Mouse (Mus musculus) CH12.LX (cell line): ENCODE data around the gene Ctnna3. TPM values are rescaled to one million over a fixed set of nuclear protein-coding genes. Genes with fewer than 3 reads are reported as not detected.

ENCODE experiments used
- DNase-seq: peaks from one replicate; pipeline ENCODE4 v3.0.0-alpha.2; 2013; ENCODE audit errors: extremely low read depth
- H3K27ac ChIP-seq: 2 replicates; pipeline ENCODE4 v1.5.1; 2012; ENCODE audit warnings: low read depth, mild to moderate bottlenecking, control low read depth, moderate library complexity; ENCODE audit not compliant: insufficient read depth
- H3K27me3 ChIP-seq: replicated peaks from 2 replicates; pipeline ENCODE3; 2012; ENCODE audit warnings: inconsistent platforms
- H3K36me3 ChIP-seq, 2 experiments: replicated peaks in 1 of 2; 2 replicates each; pipeline versions ENCODE3 to v1.6.1; 2012; ENCODE audit warnings: inconsistent platforms in 1 of 2, low read length in 1 of 2, mild to moderate bottlenecking in 1 of 2, mixed read lengths in 1 of 2, moderate library complexity in 1 of 2; ENCODE audit not compliant: control insufficient read depth in 1 of 2, insufficient read depth in 1 of 2
- H3K4me1 ChIP-seq, 2 experiments: 2 replicates each; pipeline ENCODE4 v1.6.1; 2012; ENCODE audit warnings: inconsistent platforms in 1 of 2, moderate library complexity in 1 of 2; ENCODE audit not compliant: insufficient read depth in 2 of 2, control insufficient read depth in 1 of 2
- H3K4me2 ChIP-seq: 2 replicates; pipeline ENCODE4 v1.6.1; 2012; ENCODE audit warnings: low read depth, mild to moderate bottlenecking, control low read depth; ENCODE audit not compliant: poor library complexity, insufficient read depth, severe bottlenecking
- H3K4me3 ChIP-seq, 3 experiments: fragments of 150-350 bp in 1 of 3; sonication (generic) in 1 of 3; replicated peaks in 1 of 3; 2 replicates each; pipeline versions ENCODE3 to v1.5.1; 2011 to 2012; ENCODE audit warnings: low read depth in 2 of 3, low read length in 2 of 3, mild to moderate bottlenecking in 2 of 3, moderate library complexity in 2 of 3, control low read depth in 1 of 3, improper control_type of control experiment in 1 of 3, inconsistent platforms in 1 of 3, mixed read lengths in 1 of 3; ENCODE audit not compliant: poor library complexity in 1 of 3
- H3K79me2 ChIP-seq: replicated peaks from 2 replicates; pipeline ENCODE4 v1.6.1; 2012; ENCODE audit warnings: mild to moderate bottlenecking, moderate library complexity; ENCODE audit not compliant: control insufficient read depth, poor library complexity, insufficient read depth, severe bottlenecking; ENCODE audit errors: extremely low read depth
- H3K9ac ChIP-seq: 2 replicates; pipeline ENCODE4 v1.6.1; 2012; ENCODE audit warnings: low read depth, mild to moderate bottlenecking, control low read depth, moderate library complexity; ENCODE audit not compliant: insufficient read depth
- H3K9me3 ChIP-seq: replicated peaks from 2 replicates; pipeline ENCODE3; 2012; ENCODE audit warnings: low read length, inconsistent platforms, mixed read lengths
- CTCF ChIP-seq, 2 experiments: IDR thresholded peaks in 1 of 2; conservative IDR thresholded peaks in 1 of 2; 2 replicates each; pipeline ENCODE4 v1.5.1; 2011 to 2012; ENCODE audit warnings: low read depth in 2 of 2, low read length in 2 of 2, improper control_type of control experiment in 1 of 2, inconsistent platforms in 1 of 2, mild to moderate bottlenecking in 1 of 2, moderate library complexity in 1 of 2
- ELF1 ChIP-seq: IDR thresholded peaks from 2 replicates; pipeline ENCODE4 v1.6.1; 2014; ENCODE audit warnings: low read depth, mild to moderate bottlenecking, inconsistent platforms, low read length, improper control_type of control experiment
- JUN ChIP-seq: IDR thresholded peaks from 2 replicates; pipeline ENCODE4 v1.6.1; 2011; ENCODE audit warnings: low read depth, mild to moderate bottlenecking, low read length, improper control_type of control experiment, moderate library complexity; ENCODE audit not compliant: insufficient read depth
- JUND ChIP-seq: conservative IDR thresholded peaks from 2 replicates; pipeline ENCODE4 v1.6.1; 2011; ENCODE audit warnings: low read depth, low read length, improper control_type of control experiment
- MAFK ChIP-seq: IDR thresholded peaks from 2 replicates; pipeline ENCODE4 v1.6.1; 2011; ENCODE audit warnings: low read length, improper control_type of control experiment; ENCODE audit not compliant: insufficient replicate concordance
- RAD21 ChIP-seq: IDR thresholded peaks from 2 replicates; pipeline ENCODE4 v1.6.1; 2011; ENCODE audit warnings: low read depth, mild to moderate bottlenecking, low read length, improper control_type of control experiment, moderate library complexity
- RCOR1 ChIP-seq: conservative IDR thresholded peaks from 2 replicates; pipeline ENCODE4 v1.6.1; 2012; ENCODE audit warnings: low read depth, mild to moderate bottlenecking, inconsistent platforms, low read length, improper control_type of control experiment
- SMC3 ChIP-seq: IDR thresholded peaks from 2 replicates; pipeline ENCODE4 v1.6.1; 2011; ENCODE audit warnings: low read depth, low read length, improper control_type of control experiment
- USF1 ChIP-seq: IDR thresholded peaks from 2 replicates; pipeline ENCODE4 v1.6.1; 2014; ENCODE audit warnings: low read depth, mild to moderate bottlenecking, inconsistent platforms, low read length, improper control_type of control experiment
- ZC3H11A ChIP-seq: IDR thresholded peaks from 2 replicates; pipeline ENCODE4 v1.6.1; 2012; ENCODE audit warnings: low read depth, mild to moderate bottlenecking, inconsistent platforms, low read length, improper control_type of control experiment
- ZKSCAN1 ChIP-seq: IDR thresholded peaks from 2 replicates; pipeline ENCODE4 v1.6.1; 2012; ENCODE audit warnings: low read depth, inconsistent platforms, low read length, improper control_type of control experiment, borderline replicate concordance
- dilution Hi-C: fragments of 300-500 bp; cut with MboI; formaldehyde crosslinking; loops from 2 replicates; pipeline ENCODE4 v1.14.3; 2020; ENCODE audit warnings: low sequenced_read_pairs; ENCODE audit not compliant: extremely low pct_unique_long_range_greater_than_20kb, extremely low pct_ligation_motif_present
- in situ Hi-C: fragments of 300-500 bp; cut with MboI; formaldehyde crosslinking; loops from 3 replicates; pipeline ENCODE4 v1.14.3; 2019; ENCODE audit warnings: low sequenced_read_pairs, low pct_ligation_motif_present, low pct_unique_long_range_greater_than_20kb, mixed read lengths
- polyA plus RNA-seq: library from polyadenylated mRNA; unstranded; fragments of >175 nt; gene quantifications from 2 replicates; pipeline ENCODE4 v1.2.1, GENCODE M21; 2012; ENCODE audit warnings: low read depth; ENCODE audit not compliant: insufficient read length
- total RNA-seq, 2 experiments: library from RNA; depleted of rRNA; stranded (reverse); fragments of 300-350 nt in 1 of 2; fragments of >200 nt in 1 of 2; gene quantifications; 2 replicates each; pipeline ENCODE4 v1.2.3; 2012 to 2014

Gene Ctnna3
- total and polyA plus RNA-seq, 3 experiments, result 0.09 TPM; not detected in 2

DNA sequence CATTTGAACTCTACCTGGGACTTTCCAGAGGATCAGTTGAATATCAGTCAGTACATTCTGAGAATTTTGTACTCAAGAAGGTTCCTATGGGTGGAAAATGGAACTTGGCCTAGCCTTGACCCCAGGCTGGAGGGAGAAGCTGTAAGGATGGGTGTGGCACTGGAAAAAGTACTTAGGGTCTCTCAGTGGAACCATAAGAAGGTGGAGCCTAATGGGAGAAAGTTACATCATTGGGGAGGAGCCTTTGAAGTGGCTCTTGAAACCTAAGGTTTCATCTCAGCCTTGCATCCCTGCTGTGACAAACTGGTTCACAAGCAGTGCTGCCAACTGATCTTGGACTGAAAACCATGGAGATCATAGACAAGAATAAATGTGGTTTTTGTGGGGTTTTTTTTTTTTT, 1318.8 kb downstream of the Ctnna3 start:
- in situ Hi-C loops, result no loop called here
- Histone ChIP-seq H3K27me3 (no peaks in the 10 kb centered on the region), H3K79me2 (no peaks in the 10 kb centered on the region), H3K4me2 (no peak overlapping the region), H3K36me3 (no peaks in the 10 kb centered on the region), H3K9ac (no peak overlapping the region), H3K4me3 (no peak overlapping the region), H3K27ac (no peak overlapping the region), H3K9me3 (no peaks in the 10 kb centered on the region), H3K4me1 (no peaks in the 10 kb centered on the region)
- dilution Hi-C loops, result no loop called here
- no peak for TF ChIP-seq ELF1
- TF ChIP-seq ZC3H11A, result no peak
- TF ChIP-seq JUN, result no peak
- DNase-seq, result no peak

DNA sequence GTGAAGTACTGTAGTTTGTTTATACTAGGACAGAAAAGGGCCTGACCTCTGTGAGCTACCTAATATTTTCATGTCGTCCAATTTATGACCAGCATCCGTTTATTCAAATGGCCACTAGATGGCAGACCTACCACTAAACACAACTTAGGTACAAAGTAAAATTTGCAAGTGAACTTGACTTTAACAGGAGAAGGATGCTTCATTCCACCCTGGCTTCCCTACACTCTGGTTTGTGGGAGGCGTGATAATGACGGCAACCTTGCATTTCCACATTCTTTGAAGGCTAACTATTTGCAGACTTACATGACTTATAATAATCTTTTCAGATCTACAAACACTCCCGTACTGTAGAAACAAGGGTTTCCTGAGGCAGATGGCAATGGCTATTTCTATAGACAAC, 1320.9 kb downstream of the Ctnna3 start:
- peak; percentile 33 for DNase-seq
- in situ Hi-C loops, result no loop called here

DNA sequence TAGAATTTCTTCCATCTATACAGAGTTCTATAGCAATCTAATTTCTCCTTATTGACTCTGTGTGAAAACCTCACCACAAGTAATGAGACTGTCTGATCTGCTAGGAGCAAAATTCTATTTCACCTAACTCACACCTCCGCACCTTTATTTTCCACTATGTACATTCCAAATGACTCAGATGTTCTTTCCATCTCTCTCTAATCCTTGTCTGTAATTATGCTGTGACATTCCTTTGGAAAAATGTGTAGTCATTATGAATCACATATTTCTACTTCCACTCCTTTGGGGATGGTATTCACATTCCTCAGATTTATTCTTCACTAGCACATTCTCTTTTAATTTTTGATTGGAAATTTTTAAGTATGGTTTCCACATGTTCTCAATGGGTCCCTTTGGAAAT, 1406.4 kb downstream of the Ctnna3 start:
- Histone ChIP-seq H3K9me3 (peaks cover 3% of the 10 kb centered on the region), H3K4me1 (no peaks in the 10 kb centered on the region), H3K4me2 (no peak overlapping the region), H3K9ac (no peak overlapping the region)
- dilution Hi-C loops, result no loop called here
- DNase-seq, result no peak
- no peak for TF ChIP-seq USF1
- TF ChIP-seq SMC3, result no peak
- no peak for TF ChIP-seq MAFK
- no peak for TF ChIP-seq JUND
- TF ChIP-seq, all 38 proteins: peak for 0
- H3K4me3 ChIP-seq, result no peak overlapping the region
- no peaks in the 10 kb centered on the region for H3K36me3 ChIP-seq
- H3K79me2 ChIP-seq, result no peaks in the 10 kb centered on the region
- no peaks in the 10 kb centered on the region for H3K27me3 ChIP-seq
- no peak overlapping the region for H3K27ac ChIP-seq
- in situ Hi-C loops, result no loop called here

More for the DNA sequence above, 1320.9 kb downstream of the Ctnna3 start:
- TF ChIP-seq ZKSCAN1, result no peak
- peak; percentile 47 for TF ChIP-seq SMC3
- no peak for TF ChIP-seq RCOR1
- TF ChIP-seq RAD21, result peak; percentile 49
- TF ChIP-seq CTCF (conservative IDR thresholded peaks at IDR 0.05 in 1 of 2, IDR thresholded peaks at IDR 0.05 in 1 of 2; ENCODE audit: low read depth in 2 of 2, low read length in 2 of 2), result peak; percentile 35 to 59; a peak in 3 of 4 replicates
- Histone ChIP-seq H3K4me1 (no peaks in the 10 kb centered on the region), H3K79me2 (no peaks in the 10 kb centered on the region), H3K27ac (no peak overlapping the region), H3K9ac (no peak overlapping the region), H3K36me3 (no peaks in the 10 kb centered on the region), H3K9me3 (peaks cover 3% of the 10 kb centered on the region), H3K27me3 (no peaks in the 10 kb centered on the region), H3K4me2 (no peak overlapping the region), H3K4me3 (no peak overlapping the region)
- dilution Hi-C loops, result no loop called here
